Mouse (Mus musculus): Measurements from ENCODE around the gene Pnkd.
"Not testable (repeated sequence)": the region's sequence is repeated elsewhere in the genome, so short reads cannot be mapped to it uniquely, and the experiment has no call there.

The Pnkd gene

GRCm38 (mm10) chr1:74390287-74390906 lies 105.7 kb downstream of the Pnkd start:
- peak; percentile 78 for DNase-seq (ENCODE audit: low spot score)

GRCm38 (mm10) chr1:74390924-74391748 lies 106.4 kb downstream of the Pnkd start, which contains the start of gene Ctdsp1:
TSS of gene Ctdsp1 (plus strand) at chr1:74391509.
- DNase-seq (ENCODE audit: low spot score): peak; percentile 92

GRCm38 (mm10) chr1:74391844-74392441 lies 107.2 kb downstream of the Pnkd start:
- DNase-seq (ENCODE audit: low spot score): peak; percentile 50

- no peak for DNase-seq (ENCODE audit: low spot score)
Measured at GRCm38 (mm10) chr1:74392446-74392994, 107.8 kb downstream of the Pnkd start.

GRCm38 (mm10) chr1:74393010-74393409 lies 108.3 kb downstream of the Pnkd start:
- DNase-seq (ENCODE audit: low spot score): no peak

- DNase-seq (ENCODE audit: low spot score): no peak
Measured at GRCm38 (mm10) chr1:74393697-74394096, 109.0 kb downstream of the Pnkd start.

GRCm38 (mm10) chr1:74394311-74394710 lies 109.6 kb downstream of the Pnkd start:
- DNase-seq (ENCODE audit: low spot score): no peak

- no peak for DNase-seq (ENCODE audit: low spot score)
Measured at GRCm38 (mm10) chr1:74394858-74395257, 110.1 kb downstream of the Pnkd start.

- DNase-seq (ENCODE audit: low spot score): no peak
Measured at GRCm38 (mm10) chr1:74395290-74395689, 110.6 kb downstream of the Pnkd start.

- not testable (repeated sequence) for DNase-seq (ENCODE audit: low spot score)
Measured at GRCm38 (mm10) chr1:74396456-74397222, 111.9 kb downstream of the Pnkd start.

GRCm38 (mm10) chr1:74397268-74397918 lies 112.7 kb downstream of the Pnkd start:
- DNase-seq (ENCODE audit: low spot score): peak; percentile 67

- DNase-seq (ENCODE audit: low spot score): peak; percentile 80
Measured at GRCm38 (mm10) chr1:74397919-74398451, 113.3 kb downstream of the Pnkd start.

- no peak for DNase-seq (ENCODE audit: low spot score)
Measured at GRCm38 (mm10) chr1:74400531-74400930, 115.8 kb downstream of the Pnkd start.

GRCm38 (mm10) chr1:74401015-74401702 lies 116.4 kb downstream of the Pnkd start:
- no peak for DNase-seq (ENCODE audit: low spot score)
